Mouse (Mus musculus) left cerebral cortex, postnatal 10 days (tissue): ENCODE data around the gene Tgfbr3. TPM values are rescaled to one million over a fixed set of nuclear protein-coding genes. Genes with fewer than 3 reads are reported as not detected.
A peak's percentile ranks its signal among the peaks of the same experiment; 100 is the strongest.

Source experiments
- DNase-seq, 2 experiments: peaks; one replicate each; pipeline ENCODE4 v3.0.0; 2021 to 2022; ENCODE audit warnings: low spot score in 2 of 2, mixed read lengths in 1 of 2; ENCODE audit errors: extremely low spot score in 1 of 2
- intact Hi-C: fragments of 180-260 bp; cut with DNase I; formaldehyde crosslinking; loops from one replicate; pipeline ENCODE4 v1.15.1; 2025
- total RNA-seq, 2 experiments: library from RNA; stranded (reverse); gene quantifications; 2 replicates each; pipeline ENCODE4 v1.2.3; 2021

Tgfbr3 gene
- 1 to 10 TPM; 7.2 to 7.7 TPM for total RNA-seq

- intact Hi-C loops = loop anchor here (10.0 kb wide), 1 partner anchor 134 kb away; no protein-coding TSS in a partner anchor
- DNase-seq = peak; percentile 46 to 88
These were observed at the start of gene Tgfbr3 for GRCm38 (mm10) chr5:107289234-107289764. Gene Tgfbr3, minus strand, starts transcription at chr5:107289629.

GRCm38 (mm10) chr5:107330916-107331421 lies 41.5 kb upstream of the Tgfbr3 start, which contains the start of gene Brdt:
Gene Brdt, plus strand, starts transcription at chr5:107331159.
- no peak for DNase-seq
- intact Hi-C loops = no loop called here

- intact Hi-C loops = loop anchor here (1.0 to 5.0 kb wide), 2 partner anchors 328 to 460 kb away; no protein-coding TSS in a partner anchor
- DNase-seq = no peak
These were observed 31.3 kb upstream of the Tgfbr3 start for GRCm38 (mm10) chr5:107320703-107321102.

- intact Hi-C loops = no loop called here
- no peak for DNase-seq
These were observed 27.7 kb upstream of the Tgfbr3 start for GRCm38 (mm10) chr5:107317141-107317540.

- intact Hi-C loops = no loop called here
- DNase-seq = no peak
These were observed 18.0 kb upstream of the Tgfbr3 start for GRCm38 (mm10) chr5:107307432-107307831.

- intact Hi-C loops = no loop called here
- no peak for DNase-seq
These were observed 14.8 kb upstream of the Tgfbr3 start for GRCm38 (mm10) chr5:107304117-107304825.

- DNase-seq = no peak
- intact Hi-C loops = no loop called here
These were observed 14.0 kb upstream of the Tgfbr3 start for GRCm38 (mm10) chr5:107303350-107303861.

- no peak for DNase-seq
These were observed 9.4 kb upstream of the Tgfbr3 start for GRCm38 (mm10) chr5:107298854-107299253.

GRCm38 (mm10) chr5:107296512-107297322 lies 7.3 kb upstream of the Tgfbr3 start:
- intact Hi-C loops = no loop called here
- DNase-seq = no peak

More at GRCm38 (mm10) chr5:107298854-107299253, 9.4 kb upstream of the Tgfbr3 start:
- intact Hi-C loops = no loop called here

GRCm38 (mm10) chr5:107295817-107296511 lies 6.5 kb upstream of the Tgfbr3 start:
- intact Hi-C loops = no loop called here

GRCm38 (mm10) chr5:107295061-107295816 lies 5.8 kb upstream of the Tgfbr3 start:
- no peak for DNase-seq

More at GRCm38 (mm10) chr5:107295817-107296511, 6.5 kb upstream of the Tgfbr3 start:
- DNase-seq = no peak

GRCm38 (mm10) chr5:107294041-107294440 lies 4.6 kb upstream of the Tgfbr3 start:
- intact Hi-C loops = loop anchor here (5.0 kb wide), 1 partner anchor 297 kb away; no protein-coding TSS in a partner anchor
- no peak for DNase-seq

More at GRCm38 (mm10) chr5:107295061-107295816, 5.8 kb upstream of the Tgfbr3 start:
- intact Hi-C loops = no loop called here

- intact Hi-C loops = loop anchor here (5.0 to 10.0 kb wide), 2 partner anchors 135 to 293 kb away; no protein-coding TSS in a partner anchor
- no peak for DNase-seq
These were observed 557 bp upstream of the Tgfbr3 start for GRCm38 (mm10) chr5:107289986-107290385.

GRCm38 (mm10) chr5:107288427-107289233 lies 799 bp downstream of the Tgfbr3 start:
- intact Hi-C loops = loop anchor here (10.0 kb wide), 1 partner anchor 134 kb away; no protein-coding TSS in a partner anchor
- peak in 1 of 2 experiments; percentile 64 for DNase-seq

GRCm38 (mm10) chr5:107287908-107288267 lies 1.5 kb downstream of the Tgfbr3 start:
- DNase-seq = no peak
- intact Hi-C loops = loop anchor here (10.0 kb wide), 1 partner anchor 133 kb away; no protein-coding TSS in a partner anchor

- peak in 1 of 2 experiments; percentile 72 for DNase-seq
- intact Hi-C loops = loop anchor here (10.0 kb wide), 1 partner anchor 133 kb away; no protein-coding TSS in a partner anchor
These were observed 2.0 kb downstream of the Tgfbr3 start for GRCm38 (mm10) chr5:107287254-107287907.
